Mouse (Mus musculus) thymus, adult 2 months (tissue): ENCODE measurements at regions not wholly inside any gene's neighbourhood (a gene's known extent, or its start where the extent isn't known, plus 50 kb on each side); places are given as distances from the start of the nearest gene placed in this dataset.

Experiments used
- CTCF ChIP-seq: fragments of 200-500 bp; IDR thresholded peaks from 2 replicates; pipeline ENCODE4 v1.5.1; 2012; ENCODE audit warnings: mild to moderate bottlenecking, control low read depth, low read length, moderate library complexity, borderline replicate concordance; ENCODE audit not compliant: control insufficient read depth, poor library complexity, insufficient read depth; ENCODE audit errors: extremely low read depth
- POLR2A ChIP-seq: fragments of 200-500 bp; IDR thresholded peaks from 2 replicates; pipeline ENCODE4 v1.6.1; 2012; ENCODE audit warnings: mild to moderate bottlenecking, low read length, control low read depth, moderate library complexity; ENCODE audit not compliant: control insufficient read depth, poor library complexity, insufficient read depth; ENCODE audit errors: extremely low read depth

DNA sequence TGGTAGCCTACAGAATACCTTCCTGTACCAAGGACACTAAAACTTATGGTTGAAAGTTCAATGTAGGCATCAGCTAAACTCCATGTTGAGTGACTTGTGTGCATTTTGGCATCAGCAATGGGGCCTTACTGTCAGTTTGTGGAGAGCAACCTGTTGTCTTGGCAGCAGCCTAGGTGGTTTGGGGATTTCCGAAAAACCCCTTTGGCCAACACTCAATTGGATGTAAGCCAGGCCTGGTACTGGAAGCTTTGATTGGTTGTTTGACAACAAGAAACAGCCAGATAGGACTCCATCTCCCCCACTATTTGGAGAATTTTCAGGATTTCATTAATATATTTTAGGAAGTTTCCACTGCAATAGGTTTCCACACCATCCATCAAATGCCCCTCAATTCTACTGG, 390.6 kb upstream of the 2610001J05Rik start:
- TF ChIP-seq POLR2A = no peak
- TF ChIP-seq CTCF = no peak
